Mouse (Mus musculus) stomach, postnatal 0 days (tissue): ENCODE results near the gene Mrgpra2b.
"Not testable (repeated sequence)": the region's sequence is repeated elsewhere in the genome, so short reads cannot be mapped to it uniquely, and the experiment has no call there.

Experiments
- CTCF ChIP-seq: IDR thresholded peaks from 2 replicates; pipeline ENCODE4 v1.5.1; 2016; ENCODE audit warnings: antibody characterized with exemption, low read depth, mild to moderate bottlenecking, moderate library complexity
- EP300 ChIP-seq: optimal IDR thresholded peaks from 2 replicates; pipeline ENCODE3; 2016; ENCODE audit warnings: antibody characterized with exemption

- TF ChIP-seq CTCF, EP300: not testable (repeated sequence)
Measured at GRCm38 (mm10) chr7:47483181-47483580, 45.5 kb downstream of the Mrgpra2b start.
